Mouse (Mus musculus) induced T-regulatory cell, adult 2 months (primary cell): ENCODE data around the gene 6030498E09Rik.

Experiments used
- DNase-seq: peaks from one replicate; pipeline ENCODE4 v3.0.0-alpha.2; 2012; ENCODE audit warnings: low read depth

The 6030498E09Rik gene

DNA sequence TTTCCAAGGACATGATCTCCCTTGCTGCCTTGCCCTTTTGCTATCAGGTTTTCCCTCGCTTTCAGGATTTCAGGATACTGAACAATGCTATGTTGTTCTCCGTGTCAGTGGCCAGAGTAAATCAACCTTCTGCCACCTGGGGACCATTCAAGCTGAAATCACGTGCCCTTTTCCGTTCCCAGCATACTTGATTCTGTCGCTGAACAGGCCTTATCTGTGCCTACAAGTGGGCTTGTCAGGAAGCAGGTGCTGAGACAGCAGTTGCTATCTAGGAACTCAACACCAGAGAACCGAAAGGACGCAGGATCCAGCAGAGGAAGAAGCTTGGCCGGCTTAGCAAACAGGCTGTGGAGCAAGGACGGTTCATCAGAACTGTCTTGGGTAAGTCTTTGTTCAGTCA, at the start of gene 6030498E09Rik:
6030498E09Rik (plus strand) TSS at position 194 of the 400 bp plus-strand sequence.
- DNase-seq: no peak

- no peak for DNase-seq
Observed at GRCm38 (mm10) chrX:38730081-38730480, 42.4 kb upstream of the 6030498E09Rik start.

DNA sequence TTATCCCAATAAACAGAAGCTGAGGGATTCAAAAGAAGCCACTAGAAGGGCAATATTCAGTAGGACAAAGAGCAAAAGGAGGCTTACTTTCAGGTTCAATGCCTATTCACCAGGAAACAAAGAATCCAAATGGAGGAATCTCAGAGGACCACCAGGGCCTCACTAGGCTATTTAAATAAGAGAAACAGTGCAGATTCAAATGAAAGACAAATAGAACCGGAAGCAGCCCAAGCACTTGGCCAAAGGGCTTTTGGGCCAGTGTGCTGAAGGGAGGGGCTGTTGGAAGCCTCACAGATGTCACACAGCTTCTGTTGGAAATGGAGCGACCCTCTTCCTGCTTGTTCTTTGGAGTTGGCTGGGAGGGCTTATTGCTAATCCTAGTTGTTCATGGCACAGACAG, 41.8 kb upstream of the 6030498E09Rik start:
- no peak for DNase-seq

- no peak for DNase-seq
Observed at GRCm38 (mm10) chrX:38733683-38734082, 38.8 kb upstream of the 6030498E09Rik start.

DNA sequence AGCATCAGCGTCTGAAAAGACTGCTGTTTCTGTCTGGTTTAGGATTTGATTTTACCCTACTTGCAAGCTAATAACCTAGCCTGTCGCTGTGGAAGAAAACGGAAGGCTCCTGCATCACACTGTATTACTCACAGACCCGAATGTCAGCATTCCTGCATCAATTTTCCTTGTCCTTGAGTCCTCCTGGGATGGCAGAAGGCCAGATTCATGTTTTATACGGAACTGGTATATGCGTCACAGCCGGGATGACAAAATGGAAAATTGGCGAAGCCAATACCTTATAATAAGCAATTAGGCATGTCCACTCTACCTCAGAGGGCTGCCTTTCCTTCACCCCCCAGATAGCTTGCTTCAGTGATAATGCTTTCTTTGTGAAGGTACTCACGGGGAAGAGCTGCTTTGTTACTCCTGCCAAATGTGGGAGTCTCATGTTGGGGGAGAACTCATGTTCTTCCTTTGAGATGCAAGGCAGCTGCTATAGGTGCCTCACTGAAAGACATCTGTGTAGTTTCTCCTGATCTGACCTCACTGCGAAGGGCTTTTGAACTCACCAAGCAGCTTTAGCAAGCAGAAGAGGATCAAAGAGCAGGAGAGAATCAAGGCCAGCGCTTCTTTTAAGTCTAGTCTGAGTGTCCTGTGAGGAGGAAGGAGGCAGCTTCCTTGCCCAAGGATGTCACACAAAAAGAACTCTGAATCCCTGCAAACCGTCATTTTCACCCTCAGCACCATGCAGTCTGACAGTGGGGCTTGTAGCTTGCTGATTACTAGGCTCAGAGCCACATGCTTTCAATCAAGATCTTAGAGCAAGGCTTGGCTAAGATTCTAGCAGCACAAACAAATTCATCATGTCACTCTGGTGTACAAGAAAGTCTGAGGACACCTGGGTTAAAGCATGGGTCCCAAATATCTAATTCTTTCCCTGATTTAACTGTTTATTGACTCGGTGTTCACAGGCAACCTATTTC, 37.3 kb upstream of the 6030498E09Rik start:
- no peak for DNase-seq

GRCm38 (mm10) chrX:38771453-38771852, 1.0 kb upstream of the 6030498E09Rik start:
- DNase-seq: no peak

GRCm38 (mm10) chrX:38771886-38772285, 585 bp upstream of the 6030498E09Rik start:
- DNase-seq: no peak

GRCm38 (mm10) chrX:38794373-38794772, 21.9 kb downstream of the 6030498E09Rik start:
- no peak for DNase-seq

DNA sequence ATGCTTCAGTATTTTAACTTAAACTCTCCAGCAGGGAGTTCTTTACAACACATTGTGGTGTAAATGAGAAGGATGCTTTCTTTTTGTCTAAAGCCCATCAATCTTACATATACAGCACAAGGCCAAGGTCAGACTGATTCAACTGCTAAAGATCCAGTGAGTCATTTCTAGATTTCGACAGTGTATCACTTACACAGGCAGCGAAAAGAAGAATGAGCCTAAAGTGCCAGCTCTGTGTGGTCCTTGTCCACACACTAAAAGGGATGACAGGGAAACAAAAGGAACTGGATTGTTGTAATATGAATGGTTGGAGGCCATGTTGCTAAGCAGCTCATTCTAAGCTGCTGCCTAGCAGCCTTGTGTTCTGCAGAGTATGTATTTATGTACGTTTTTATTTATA, 41.5 kb downstream of the 6030498E09Rik start:
- DNase-seq: no peak

DNA sequence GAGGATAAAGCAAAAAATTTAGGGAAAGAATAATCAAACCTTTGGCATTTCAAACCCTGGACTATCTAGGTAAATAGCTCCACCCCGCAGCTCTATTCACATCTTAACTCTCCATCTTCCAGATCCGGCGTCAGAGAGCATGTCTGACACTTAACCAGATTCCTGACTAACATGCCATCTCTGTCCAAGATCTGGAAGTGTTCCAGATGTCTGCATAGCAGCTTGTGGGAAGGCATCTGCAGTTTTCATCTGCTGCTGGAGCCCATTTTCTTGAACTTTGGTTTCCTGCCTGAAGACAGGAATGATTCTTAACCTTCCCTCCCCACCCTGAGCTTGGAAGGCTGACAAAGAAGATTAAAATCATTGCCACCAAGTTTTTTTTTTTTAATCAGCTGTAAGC, 44.4 kb downstream of the 6030498E09Rik start:
- no peak for DNase-seq

DNA sequence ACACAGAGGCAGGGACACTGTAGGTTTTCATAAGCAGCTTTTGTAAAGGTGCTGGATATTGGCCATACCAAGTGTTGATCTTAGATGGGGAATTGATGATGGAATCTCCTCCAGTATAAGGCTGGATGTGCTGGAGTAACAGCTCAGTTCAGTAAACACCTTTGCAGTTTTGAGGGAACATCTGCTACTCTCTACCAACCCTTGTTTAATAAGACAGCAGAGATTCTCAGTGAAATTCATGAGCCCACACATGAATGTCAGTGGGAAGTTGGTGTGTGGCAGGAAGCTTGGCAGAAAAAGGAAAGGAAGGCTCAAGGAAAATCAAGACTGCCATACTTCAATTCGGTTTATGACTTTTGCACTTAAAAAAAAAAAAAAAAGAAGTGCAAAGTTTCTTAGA, 186.1 kb downstream of the 6030498E09Rik start:
- DNase-seq: no peak

GRCm38 (mm10) chrX:38996265-38996664, 223.8 kb downstream of the 6030498E09Rik start:
- no peak for DNase-seq
